In the genomic region with DNA sequence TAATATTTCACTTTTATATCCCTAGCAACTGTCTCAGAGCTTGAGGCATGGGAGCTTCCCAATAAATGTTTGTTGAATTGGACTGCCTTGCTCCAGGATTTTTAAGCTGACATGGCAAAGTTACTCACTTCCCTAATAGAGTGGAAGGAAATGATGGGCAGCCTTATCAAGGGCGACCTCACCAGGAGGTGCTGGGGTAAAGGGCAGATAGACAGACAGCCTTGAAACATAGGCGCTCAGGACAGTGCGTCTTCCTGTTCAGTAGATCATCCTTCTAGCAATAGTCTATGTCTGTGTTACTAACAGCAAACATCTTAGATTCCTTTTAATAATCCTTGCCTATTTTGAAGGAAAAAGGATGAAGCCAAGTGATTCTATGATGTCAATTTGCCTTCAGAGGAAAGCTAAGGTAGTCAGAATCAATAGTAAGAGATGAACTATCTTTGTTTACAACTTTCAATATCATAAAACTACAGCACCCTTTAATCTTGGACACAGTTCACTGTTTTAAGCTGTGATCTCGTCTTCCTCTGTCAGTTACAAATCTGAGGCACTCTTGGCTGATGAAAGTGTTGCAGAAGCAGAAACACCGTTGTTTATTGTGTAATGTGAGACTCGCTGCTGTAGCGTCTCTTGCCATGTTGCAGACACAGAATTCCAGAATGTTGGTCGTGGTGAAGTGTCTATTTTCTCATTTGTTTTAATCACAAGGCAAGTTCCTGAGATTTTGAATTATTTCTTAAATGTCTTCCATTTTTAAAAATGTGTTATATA, we compare ENCODE assay signal across 20 mouse cellular contexts.
A peak's percentile ranks its signal among the peaks of the same experiment; 100 is the strongest.
DNase-seq lines count a peak whose midpoint lies in the region; ATAC-seq and TF ChIP-seq lines count a peak whose summit lies in the region.
"Had no signal": no experiment of that assay in that cellular context is flagged by ENCODE, and none has a peak within 500 bp of the region (broad histone marks: within the 10 kb centered on the region; RNA-seq: fewer than 3 reads in every experiment).

No protein-coding gene starts in this region.

- H3K27ac ChIP-seq in forebrain, embryonic 15.5 days (replicated peaks), result peak overlapping the region; percentile 34
- no peak overlapping the region for H3K27ac ChIP-seq in forebrain, postnatal 0 days (ENCODE audit: low read depth, low read length)
- H3K27ac ChIP-seq in liver, postnatal 0 days (ENCODE audit: low read depth), result no peak overlapping the region
- H3K27ac ChIP-seq in liver, embryonic 11.5 days (ENCODE audit: low read depth, low read length), result no peak overlapping the region
- H3K27ac ChIP-seq: embryonic facial prominence, embryonic 13.5 days; forebrain, embryonic 12.5 days; heart, adult 2 months; heart, embryonic 15.5 days; hindbrain, embryonic 15.5 days had no signal

- DNase-seq in forebrain, postnatal 0 days, result no peak
- DNase-seq in liver, result peak; percentile 14
- no peak for DNase-seq in liver, postnatal 0 days
- DNase-seq in liver, embryonic 11.5 days (ENCODE audit: low spot score), result no peak
- DNase-seq in cerebellum, postnatal 10 days, result no peak
- DNase-seq in c-Kit-positive CD71-positive TER-119-positive erythroid progenitor cells, embryonic 14.5 days (ENCODE audit: low spot score), result no peak
- DNase-seq: adrenal gland, adult 2 months; adrenal gland, postnatal 25 days; cerebellum, adult 2 months; cerebellum, postnatal 14 days; gastrocnemius, postnatal 10 days; heart, adult 2 months; heart, postnatal 14 days had no signal

- H3K36me3 ChIP-seq in forebrain, embryonic 15.5 days, result no peaks in the 10 kb centered on the region
- no peaks in the 10 kb centered on the region for H3K36me3 ChIP-seq in forebrain, postnatal 0 days (ENCODE audit: insufficient read depth)
- H3K36me3 ChIP-seq in liver, postnatal 0 days (replicated peaks; ENCODE audit: insufficient read depth, low read length), result no peaks in the 10 kb centered on the region
- no peaks in the 10 kb centered on the region for H3K36me3 ChIP-seq in liver, embryonic 11.5 days (ENCODE audit: control insufficient read depth, insufficient read depth, low read length)
- no peaks in the 10 kb centered on the region for H3K36me3 ChIP-seq in myocyte (ENCODE audit: control insufficient read depth, insufficient read depth)
- H3K36me3 ChIP-seq: embryonic facial prominence, embryonic 13.5 days; forebrain, embryonic 12.5 days; heart, embryonic 15.5 days; hindbrain, embryonic 15.5 days had no signal

- no peak overlapping the region for H3K4me2 ChIP-seq in forebrain, embryonic 15.5 days (replicated peaks)
- H3K4me2 ChIP-seq in forebrain, postnatal 0 days (ENCODE audit: low read depth), result no peak overlapping the region
- no peak overlapping the region for H3K4me2 ChIP-seq in liver, postnatal 0 days (ENCODE audit: low read depth, low read length)
- no peak overlapping the region; the same call in 1 of the 2 replicates for H3K4me2 ChIP-seq in liver, embryonic 11.5 days
- H3K4me2 ChIP-seq in myocyte (ENCODE audit: low read depth), result no peak overlapping the region
- H3K4me2 ChIP-seq: embryonic facial prominence, embryonic 13.5 days; forebrain, embryonic 12.5 days; heart, embryonic 11.5 days; heart, embryonic 15.5 days; hindbrain, embryonic 15.5 days had no signal

- no peak overlapping the region for H3K4me3 ChIP-seq in forebrain, embryonic 15.5 days
- no peak overlapping the region for H3K4me3 ChIP-seq in forebrain, postnatal 0 days (ENCODE audit: low read depth, low read length)
- H3K4me3 ChIP-seq in liver, postnatal 0 days (ENCODE audit: low read depth, low read length), result no peak overlapping the region
- no peak overlapping the region for H3K4me3 ChIP-seq in liver, embryonic 11.5 days (ENCODE audit: low read depth, low read length)
- no peak overlapping the region for H3K4me3 ChIP-seq in myocyte
- H3K4me3 ChIP-seq: embryonic facial prominence, embryonic 13.5 days; forebrain, embryonic 12.5 days; heart, adult 2 months; heart, embryonic 15.5 days; hindbrain, embryonic 15.5 days had no signal

- H3K27me3 ChIP-seq in forebrain, embryonic 15.5 days, result no peaks in the 10 kb centered on the region
- no peaks in the 10 kb centered on the region for H3K27me3 ChIP-seq in forebrain, postnatal 0 days (ENCODE audit: insufficient read depth, low read length)
- H3K27me3 ChIP-seq in liver, postnatal 0 days (ENCODE audit: insufficient read depth, low read length), result no peaks in the 10 kb centered on the region
- no peaks in the 10 kb centered on the region for H3K27me3 ChIP-seq in liver, embryonic 11.5 days (replicated peaks; ENCODE audit: control insufficient read depth, insufficient read depth, low read length)
- H3K27me3 ChIP-seq in myocyte (ENCODE audit: control insufficient read depth, insufficient read depth, insufficient read length), result no peaks in the 10 kb centered on the region
- H3K27me3 ChIP-seq: embryonic facial prominence, embryonic 13.5 days; forebrain, embryonic 12.5 days; heart, embryonic 15.5 days; hindbrain, embryonic 15.5 days had no signal

- no peaks in the 10 kb centered on the region for H3K79me2 ChIP-seq in myocyte (ENCODE audit: control insufficient read depth, insufficient read depth)

- no peak for TF ChIP-seq POLR2A in myocyte (IDR thresholded peaks at IDR 0.05; ENCODE audit: insufficient read length, low read depth)

- TF ChIP-seq EP300 in liver, postnatal 0 days (IDR thresholded peaks at IDR 0.05; ENCODE audit: low read depth), result no peak

- no peak for ATAC-seq in forebrain, embryonic 15.5 days (replicated peaks)
- ATAC-seq in forebrain, postnatal 0 days, result no peak
- ATAC-seq in liver, postnatal 0 days, result no peak
- ATAC-seq in liver, embryonic 11.5 days (replicated peaks; ENCODE audit: low FRiP score), result peak; percentile 79

- WGBS in forebrain, embryonic 15.5 days, result 74% methylated on average over 8 of the region's 8 CpGs
- WGBS in forebrain, postnatal 0 days, result 62% methylated on average over 8 of the region's 8 CpGs
- WGBS in liver, postnatal 0 days (ENCODE audit: insufficient replicate concordance), result 62% methylated on average over 8 of the region's 8 CpGs
- 55% methylated on average over 8 of the region's 8 CpGs for WGBS in liver, embryonic 11.5 days

- no peak for TF ChIP-seq CTCF in forebrain, postnatal 0 days (IDR thresholded peaks at IDR 0.05; ENCODE audit: low read depth)
- no peak for TF ChIP-seq CTCF in liver, postnatal 0 days (IDR thresholded peaks at IDR 0.05; ENCODE audit: low read depth)

- no peak overlapping the region for H3K9ac ChIP-seq in forebrain, embryonic 15.5 days (replicated peaks)
- no peak overlapping the region for H3K9ac ChIP-seq in forebrain, postnatal 0 days
- H3K9ac ChIP-seq in liver, postnatal 0 days (replicated peaks), result no peak overlapping the region
- H3K9ac ChIP-seq in liver, embryonic 11.5 days (ENCODE audit: low read depth, low read length), result no peak overlapping the region
- H3K9ac ChIP-seq: embryonic facial prominence, embryonic 13.5 days; forebrain, embryonic 12.5 days; heart, embryonic 15.5 days; hindbrain, embryonic 15.5 days had no signal

- no peaks in the 10 kb centered on the region for H3K9me3 ChIP-seq in forebrain, embryonic 15.5 days
- no peaks in the 10 kb centered on the region for H3K9me3 ChIP-seq in forebrain, postnatal 0 days (ENCODE audit: low read length)
- H3K9me3 ChIP-seq in liver, postnatal 0 days (ENCODE audit: low read length), result no peaks in the 10 kb centered on the region
- no peaks in the 10 kb centered on the region for H3K9me3 ChIP-seq in liver, embryonic 11.5 days (ENCODE audit: control insufficient read depth, low read length)
- H3K9me3 ChIP-seq: embryonic facial prominence, embryonic 13.5 days; forebrain, embryonic 12.5 days; heart, embryonic 15.5 days; hindbrain, embryonic 15.5 days had no signal

- no peak overlapping the region for H3ac ChIP-seq in myocyte (ENCODE audit: control insufficient read depth, insufficient read length)

- H3K4me1 ChIP-seq in forebrain, embryonic 15.5 days, result peaks cover 31% of the 10 kb centered on the region
- peaks cover 10% of the 10 kb centered on the region; the same call in 1 of the 2 replicates for H3K4me1 ChIP-seq in forebrain, postnatal 0 days (ENCODE audit: insufficient read depth)
- no peaks in the 10 kb centered on the region for H3K4me1 ChIP-seq in liver, postnatal 0 days (ENCODE audit: insufficient read depth)
- peaks cover 6% of the 10 kb centered on the region for H3K4me1 ChIP-seq in liver, embryonic 11.5 days (replicated peaks; ENCODE audit: control insufficient read depth, insufficient read depth, low read length)
- H3K4me1 ChIP-seq: embryonic facial prominence, embryonic 13.5 days had no signal

TF ChIP-seq in myocyte, 11 proteins besides CTCF, POLR2A, EP300 and RAD21:
- no peak for TF ChIP-seq MYOD1 (IDR thresholded peaks at IDR 0.05; ENCODE audit: control insufficient read depth in 1 of 3, insufficient read length in 2 of 3, low read depth in 2 of 3)
- TF ChIP-seq POLR2AphosphoS2 (IDR thresholded peaks at IDR 0.05; ENCODE audit: insufficient read length, low read depth), result no peak
- TF ChIP-seq CEBPB (IDR thresholded peaks at IDR 0.05; ENCODE audit: insufficient read depth, poor library complexity, severe bottlenecking), result peak; percentile 65; the same call in 1 of the 2 replicates
TF ChIP-seq in myocyte: peak in this region for 1.
